Mouse (Mus musculus) heart, embryonic 12.5 days (tissue): ENCODE results near the gene Supt4a. TPM values are rescaled to one million over a fixed set of nuclear protein-coding genes. Genes with fewer than 3 reads are reported as not detected.

ENCODE experiments used
- ATAC-seq: fragments of 200-750 bp; cut with Nextera tagmentation; 2 replicates; pipeline ENCODE4 v1.8.0; 2017; ENCODE audit warnings: moderate TSS enrichment, moderate library complexity; ENCODE audit not compliant: insufficient number of reproducible peaks, low FRiP score
- H3K27ac ChIP-seq: fragments of 300-500 bp; sonication (generic); 2 replicates; pipeline ENCODE4 v1.5.1; 2016; ENCODE audit warnings: mild to moderate bottlenecking, moderate library complexity; ENCODE audit not compliant: poor library complexity, severe bottlenecking
- H3K27me3 ChIP-seq: fragments of 300-500 bp; sonication (generic); replicated peaks from 2 replicates; pipeline ENCODE4 v1.6.1; 2016; ENCODE audit warnings: mild to moderate bottlenecking, moderate library complexity
- H3K36me3 ChIP-seq: fragments of 300-500 bp; sonication (generic); 2 replicates; pipeline ENCODE4 v1.6.1; 2016; ENCODE audit warnings: mild to moderate bottlenecking, moderate library complexity
- H3K4me1 ChIP-seq: fragments of 300-500 bp; sonication (generic); replicated peaks from 2 replicates; pipeline ENCODE4 v1.6.1; 2016; ENCODE audit warnings: mild to moderate bottlenecking
- H3K4me2 ChIP-seq: fragments of 300-500 bp; sonication (generic); 2 replicates; pipeline ENCODE4 v1.6.1; 2016; ENCODE audit warnings: mild to moderate bottlenecking, moderate library complexity
- H3K4me3 ChIP-seq: fragments of 300-500 bp; sonication (generic); 2 replicates; pipeline ENCODE4 v1.5.1; 2016; ENCODE audit warnings: mild to moderate bottlenecking
- H3K9ac ChIP-seq: fragments of 300-500 bp; sonication (generic); 2 replicates; pipeline ENCODE4 v1.6.1; 2016; ENCODE audit warnings: mild to moderate bottlenecking, moderate library complexity
- H3K9me3 ChIP-seq: fragments of 300-500 bp; sonication (generic); replicated peaks from 2 replicates; pipeline ENCODE4 v1.6.1; 2016; ENCODE audit warnings: mild to moderate bottlenecking, moderate library complexity
- WGBS: fragments of 180-500 bp; shearing (Covaris S2); methylation state at CpG from one replicate; pipeline ENCODE4 v1.1.7; 2016; 5-methylcytosine and 5-hydroxymethylcytosine counted together
- polyA plus RNA-seq: library from polyadenylated mRNA; unstranded; fragments of >200 nt; fragmentation: Nextera tagmentation; extraction: Ambion mirVana; gene quantifications from 2 replicates; pipeline ENCODE4 v1.2.1, GENCODE M21; 2016

Gene Supt4a
- polyA plus RNA-seq, 1 experiment from 2014 or later = 101 TPM

GRCm38 (mm10) chr11:87760301-87761081 lies 23.1 kb downstream of the Supt4a start, which contains the start of gene Tspoap1:
Gene Tspoap1, plus strand, starts transcription at chr11:87760541.
- no peak within 1 kb of the TSS for H3K4me2 ChIP-seq
- H3K36me3 ChIP-seq = no peaks in the 10 kb centered on the region
- no peak for ATAC-seq
- H3K27me3 ChIP-seq = peaks cover 61% of the 10 kb centered on the region
- no peaks in the 10 kb centered on the region for H3K9me3 ChIP-seq
- peaks cover 16% of the 10 kb centered on the region for H3K4me1 ChIP-seq
- 11% methylated on average over 23 of the region's 23 CpGs for WGBS
- no peak within 1 kb of the TSS for H3K9ac ChIP-seq
- no peak within 1 kb of the TSS for H3K4me3 ChIP-seq
- H3K27ac ChIP-seq = no peak within 1 kb of the TSS

GRCm38 (mm10) chr11:87761181-87761721 lies 23.9 kb downstream of the Supt4a start:
- ATAC-seq = no peak
- Histone ChIP-seq H3K27ac (no peak overlapping the region), H3K4me2 (no peak overlapping the region), H3K4me1 (peaks cover 16% of the 10 kb centered on the region), H3K4me3 (no peak overlapping the region), H3K27me3 (peaks cover 69% of the 10 kb centered on the region), H3K9ac (no peak overlapping the region), H3K36me3 (no peaks in the 10 kb centered on the region), H3K9me3 (no peaks in the 10 kb centered on the region)
- 65% methylated on average over 11 of the region's 11 CpGs for WGBS

GRCm38 (mm10) chr11:87761806-87762701 lies 24.7 kb downstream of the Supt4a start:
- Histone ChIP-seq H3K9me3 (no peaks in the 10 kb centered on the region), H3K4me1 (peaks cover 16% of the 10 kb centered on the region), H3K27ac (no peak overlapping the region), H3K27me3 (peaks cover 77% of the 10 kb centered on the region), H3K9ac (no peak overlapping the region), H3K4me3 (no peak overlapping the region), H3K4me2 (no peak overlapping the region), H3K36me3 (no peaks in the 10 kb centered on the region)
- WGBS = 67% methylated on average over 14 of the region's 14 CpGs
- ATAC-seq = no peak

- H3K27me3 ChIP-seq = peaks cover 85% of the 10 kb centered on the region
- H3K4me2 ChIP-seq = no peak overlapping the region
- no peaks in the 10 kb centered on the region for H3K36me3 ChIP-seq
- H3K9ac ChIP-seq = no peak overlapping the region
- H3K9me3 ChIP-seq = no peaks in the 10 kb centered on the region
- no peak overlapping the region for H3K4me3 ChIP-seq
- 46% methylated on average over 12 of the region's 12 CpGs for WGBS
- no peak for ATAC-seq
- peaks cover 16% of the 10 kb centered on the region for H3K4me1 ChIP-seq
- H3K27ac ChIP-seq = no peak overlapping the region
Measured at GRCm38 (mm10) chr11:87762702-87763385, 25.5 kb downstream of the Supt4a start.

GRCm38 (mm10) chr11:87763511-87763987 lies 26.2 kb downstream of the Supt4a start:
- peak; percentile 22 for ATAC-seq
- peak overlapping the region; percentile 65; the same call in 1 of the 2 replicates for H3K9ac ChIP-seq

GRCm38 (mm10) chr11:87763988-87764876 lies 26.9 kb downstream of the Supt4a start:
- Histone ChIP-seq H3K9me3 (no peaks in the 10 kb centered on the region), H3K27ac (no peak overlapping the region), H3K4me2 (peak overlapping the region; percentile 87), H3K9ac (peak overlapping the region; percentile 65), H3K36me3 (no peaks in the 10 kb centered on the region), H3K4me1 (peaks cover 16% of the 10 kb centered on the region), H3K4me3 (peak overlapping the region; percentile 51), H3K27me3 (peaks cover 94% of the 10 kb centered on the region)
- ATAC-seq = 0 out of 2 replicates have a peak, but pooled peaks have one; percentile 24
- 1% methylated on average over 65 of the region's 65 CpGs for WGBS

More at GRCm38 (mm10) chr11:87763511-87763987, 26.2 kb downstream of the Supt4a start:
- Histone ChIP-seq H3K27me3 (peaks cover 92% of the 10 kb centered on the region), H3K4me3 (peak overlapping the region; percentile 51), H3K27ac (no peak overlapping the region), H3K36me3 (no peaks in the 10 kb centered on the region), H3K4me1 (peaks cover 16% of the 10 kb centered on the region), H3K4me2 (peak overlapping the region; percentile 87), H3K9me3 (no peaks in the 10 kb centered on the region)
- WGBS = 3% methylated on average over 17 of the region's 17 CpGs

- H3K27ac ChIP-seq = no peak overlapping the region
- no peak overlapping the region for H3K9ac ChIP-seq
- no peak for ATAC-seq
- 58% methylated on average over 4 of the region's 4 CpGs for WGBS
- H3K36me3 ChIP-seq = no peaks in the 10 kb centered on the region
- H3K4me3 ChIP-seq = no peak overlapping the region
- peaks cover 59% of the 10 kb centered on the region for H3K27me3 ChIP-seq
- H3K4me2 ChIP-seq = no peak overlapping the region
- peaks cover 10% of the 10 kb centered on the region for H3K4me1 ChIP-seq
- no peaks in the 10 kb centered on the region for H3K9me3 ChIP-seq
Measured at GRCm38 (mm10) chr11:87768745-87769144, 31.4 kb downstream of the Supt4a start.

GRCm38 (mm10) chr11:87770989-87771388 lies 33.6 kb downstream of the Supt4a start:
- H3K4me1 ChIP-seq = no peaks in the 10 kb centered on the region
- ATAC-seq = no peak

GRCm38 (mm10) chr11:87772354-87772753 lies 35.0 kb downstream of the Supt4a start:
- no peak overlapping the region for H3K4me3 ChIP-seq
- no peak overlapping the region for H3K4me2 ChIP-seq
- WGBS = 78% methylated on average over 3 of the region's 3 CpGs
- no peak for ATAC-seq
- H3K36me3 ChIP-seq = no peaks in the 10 kb centered on the region
- no peak overlapping the region for H3K9ac ChIP-seq
- H3K9me3 ChIP-seq = no peaks in the 10 kb centered on the region
- no peaks in the 10 kb centered on the region for H3K4me1 ChIP-seq
- no peak overlapping the region for H3K27ac ChIP-seq
- peaks cover 50% of the 10 kb centered on the region for H3K27me3 ChIP-seq

More at GRCm38 (mm10) chr11:87770989-87771388, 33.6 kb downstream of the Supt4a start:
- H3K4me2 ChIP-seq = no peak overlapping the region
- peaks cover 51% of the 10 kb centered on the region for H3K27me3 ChIP-seq
- WGBS = 49% methylated on average over 3 of the region's 3 CpGs
- H3K9ac ChIP-seq = no peak overlapping the region
- no peaks in the 10 kb centered on the region for H3K36me3 ChIP-seq
- H3K27ac ChIP-seq = no peak overlapping the region
- H3K4me3 ChIP-seq = no peak overlapping the region
- H3K9me3 ChIP-seq = no peaks in the 10 kb centered on the region
